Mouse (Mus musculus): ENCODE results near the gene Gm15737.

The Gm15737 gene

GRCm38 (mm10) chr6:92874854-92875253, 5.7 kb downstream of the Gm15737 start:
- in situ Hi-C loops (cut with MboI, MseI), result no loop called here

- in situ Hi-C loops (cut with MboI, MseI), result no loop called here
Measured at GRCm38 (mm10) chr6:92875340-92875739, 6.2 kb downstream of the Gm15737 start.

GRCm38 (mm10) chr6:92876121-92876520, 7.0 kb downstream of the Gm15737 start:
- in situ Hi-C loops (cut with MboI, MseI), result no loop called here

- in situ Hi-C loops (cut with MboI, MseI), result no loop called here
Measured at GRCm38 (mm10) chr6:92877236-92877635, 8.1 kb downstream of the Gm15737 start.

GRCm38 (mm10) chr6:92878771-92879170, 9.6 kb downstream of the Gm15737 start:
- in situ Hi-C loops (cut with MboI, MseI), result no loop called here

GRCm38 (mm10) chr6:92879700-92880265, 10.6 kb downstream of the Gm15737 start:
- in situ Hi-C loops (cut with MboI, MseI), result no loop called here

- in situ Hi-C loops (cut with MboI, MseI), result no loop called here
Measured at GRCm38 (mm10) chr6:92882446-92882845, 13.3 kb downstream of the Gm15737 start.

- in situ Hi-C loops (cut with MboI, MseI), result no loop called here
Measured at GRCm38 (mm10) chr6:92883131-92883900, 14.2 kb downstream of the Gm15737 start.

GRCm38 (mm10) chr6:92891535-92891934, 22.4 kb downstream of the Gm15737 start:
- in situ Hi-C loops (cut with MboI, MseI), result no loop called here

GRCm38 (mm10) chr6:92904037-92904436, 34.9 kb downstream of the Gm15737 start:
- in situ Hi-C loops (cut with MboI, MseI), result no loop called here

- in situ Hi-C loops (cut with MboI, MseI), result no loop called here
Measured at GRCm38 (mm10) chr6:92904491-92904890, 35.3 kb downstream of the Gm15737 start.

GRCm38 (mm10) chr6:92905922-92906321, 36.8 kb downstream of the Gm15737 start:
- in situ Hi-C loops (cut with MboI, MseI), result no loop called here

- in situ Hi-C loops (cut with MboI, MseI), result no loop called here
Measured at GRCm38 (mm10) chr6:92909361-92909760, 40.2 kb downstream of the Gm15737 start.

GRCm38 (mm10) chr6:92910611-92911010, 41.5 kb downstream of the Gm15737 start:
- in situ Hi-C loops (cut with MboI, MseI), result no loop called here

GRCm38 (mm10) chr6:92920938-92921689, 52.0 kb downstream of the Gm15737 start:
- in situ Hi-C loops (cut with MboI, MseI), result no loop called here

GRCm38 (mm10) chr6:92921843-92922242, 52.7 kb downstream of the Gm15737 start:
- in situ Hi-C loops (cut with MboI, MseI), result no loop called here

- in situ Hi-C loops (cut with MboI, MseI), result no loop called here
Measured at GRCm38 (mm10) chr6:92924536-92924935, 55.4 kb downstream of the Gm15737 start.

GRCm38 (mm10) chr6:92928261-92928660, 59.1 kb downstream of the Gm15737 start:
- in situ Hi-C loops (cut with MboI, MseI), result no loop called here

All from T-helper 2 cell (primary cell).